Mouse (Mus musculus): ENCODE results near the gene Eno1.

DNA sequence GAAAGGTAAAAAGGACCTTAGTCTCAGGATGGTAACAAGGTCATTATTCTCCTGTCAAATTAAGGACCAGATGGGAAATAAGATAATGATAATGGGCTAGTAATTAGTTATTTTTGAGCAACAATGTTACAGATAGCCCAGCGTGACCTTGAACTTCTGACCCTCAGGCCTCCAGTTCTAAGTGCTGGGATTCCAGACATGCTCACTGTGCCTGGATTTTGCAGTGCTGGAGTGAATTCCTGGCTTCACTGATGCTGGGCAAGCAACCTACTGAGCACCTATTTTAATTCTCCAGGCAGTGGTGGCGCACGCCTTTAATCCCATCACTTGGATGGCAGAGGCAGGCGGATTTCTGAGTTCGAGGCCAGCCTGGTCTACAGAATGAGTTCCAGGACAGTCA, 26.8 kb upstream of the Eno1 start:
- TF ChIP-seq CTCF (IDR thresholded peaks at IDR 0.05) = no peak
- no peak for TF ChIP-seq EP300 (IDR thresholded peaks at IDR 0.05)
